Mouse (Mus musculus) C2C12 (cell line): ENCODE results near the gene Crtc1.
A peak's percentile ranks its signal among the peaks of the same experiment; 100 is the strongest.

Experiments used
- CTCF ChIP-seq: IDR thresholded peaks from one replicate; pipeline ENCODE4 v1.5.1; 2011; ENCODE audit not compliant: control insufficient read depth, insufficient read depth, insufficient read length
- MAX ChIP-seq: IDR thresholded peaks from one replicate; pipeline ENCODE4 v1.6.1; 2011; ENCODE audit warnings: mild to moderate bottlenecking, control low read depth
- USF1 ChIP-seq: IDR thresholded peaks from one replicate; pipeline ENCODE4 v1.6.1; 2011; ENCODE audit warnings: low read depth, mild to moderate bottlenecking, control low read depth, moderate library complexity

DNA sequence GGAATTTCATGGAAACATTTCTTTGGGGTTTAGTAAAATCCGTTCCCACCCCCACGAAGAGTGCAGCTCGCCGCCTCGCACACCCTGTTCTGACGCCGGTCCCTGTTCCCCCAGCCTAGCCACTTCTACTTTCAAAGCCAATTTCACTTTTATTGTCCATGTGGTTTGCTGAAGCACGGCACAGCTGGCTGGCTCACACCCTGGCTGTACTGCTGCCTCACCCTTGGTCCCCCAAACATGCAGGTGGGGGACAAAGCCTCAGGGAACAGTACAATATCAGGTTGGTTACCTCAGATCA lies 23.1 kb upstream of the Crtc1 start:
- TF ChIP-seq CTCF, result no peak
- TF ChIP-seq USF1, result no peak
- TF ChIP-seq MAX, result peak; percentile 43
